Mouse (Mus musculus): ENCODE results near the gene Hp1bp3. TPM values are rescaled to one million over a fixed set of nuclear protein-coding genes. Genes with fewer than 3 reads are reported as not detected.

The Hp1bp3 gene
- polyA plus RNA-seq, 1 experiment, result 54.7 TPM

GRCm38 (mm10) chr4:138215671-138216199, 361 bp upstream of the Hp1bp3 start:
- Histone ChIP-seq H3K36me3 (ENCODE audit: control insufficient read depth, insufficient read depth) (no peaks in the 10 kb centered on the region), H3K4me3 (peak overlapping the region; percentile 79), H3K27me3 (ENCODE audit: control insufficient read depth, insufficient read depth, insufficient read length) (no peaks in the 10 kb centered on the region), H3K79me2 (ENCODE audit: control insufficient read depth, insufficient read depth) (peaks cover 34% of the 10 kb centered on the region), H3ac (ENCODE audit: control insufficient read depth, insufficient read length) (peak overlapping the region; percentile 77), H3K4me2 (ENCODE audit: low read depth) (peak overlapping the region; percentile 95)
- TF ChIP-seq USF1 (IDR thresholded peaks at IDR 0.05; ENCODE audit: low read depth) (no peak), CEBPB (IDR thresholded peaks at IDR 0.05; ENCODE audit: insufficient read depth, poor library complexity, severe bottlenecking) (no peak), MAX (IDR thresholded peaks at IDR 0.05; ENCODE audit: low read depth) (no peak), POLR2A (IDR thresholded peaks at IDR 0.05; ENCODE audit: insufficient read length, low read depth) (no peak), SRF (IDR thresholded peaks at IDR 0.05; ENCODE audit: control insufficient read depth, insufficient read length, low read depth) (no peak), POLR2AphosphoS2 (IDR thresholded peaks at IDR 0.05; ENCODE audit: insufficient read length, low read depth) (no peak), MYOG (IDR thresholded peaks at IDR 0.05; ENCODE audit: control insufficient read depth in 1 of 3, insufficient read depth in 1 of 3, insufficient read length in 2 of 3, low read depth in 2 of 3) (no peak), MYOD1 (IDR thresholded peaks at IDR 0.05; ENCODE audit: control insufficient read depth in 1 of 3, insufficient read length in 2 of 3, low read depth in 2 of 3) (no peak), E2F4 (IDR thresholded peaks at IDR 0.05; ENCODE audit: insufficient read depth) (no peak)

GRCm38 (mm10) chr4:138216891-138217392, 846 bp downstream of the Hp1bp3 start:
- TF ChIP-seq TCF3 (IDR thresholded peaks at IDR 0.05; ENCODE audit: insufficient read length, low read depth) (no peak), USF1 (IDR thresholded peaks at IDR 0.05; ENCODE audit: low read depth) (no peak), POLR2A (IDR thresholded peaks at IDR 0.05; ENCODE audit: insufficient read length, low read depth) (peak; percentile 78), REST (IDR thresholded peaks at IDR 0.05; ENCODE audit: insufficient read depth, insufficient read length) (no peak), MYOD1 (IDR thresholded peaks at IDR 0.05; ENCODE audit: control insufficient read depth in 1 of 3, insufficient read length in 2 of 3, low read depth in 2 of 3) (no peak), CEBPB (IDR thresholded peaks at IDR 0.05; ENCODE audit: insufficient read depth, poor library complexity, severe bottlenecking) (no peak), MYOG (IDR thresholded peaks at IDR 0.05; ENCODE audit: control insufficient read depth in 1 of 3, insufficient read depth in 1 of 3, insufficient read length in 2 of 3, low read depth in 2 of 3) (no peak), TCF12 (IDR thresholded peaks at IDR 0.05; ENCODE audit: insufficient read depth, poor library complexity, severe bottlenecking) (no peak), MAX (IDR thresholded peaks at IDR 0.05; ENCODE audit: low read depth) (no peak), E2F4 (IDR thresholded peaks at IDR 0.05; ENCODE audit: insufficient read depth) (peak; percentile 31), POLR2AphosphoS2 (IDR thresholded peaks at IDR 0.05; ENCODE audit: insufficient read length, low read depth) (peak; percentile 66), SRF (IDR thresholded peaks at IDR 0.05; ENCODE audit: control insufficient read depth, insufficient read length, low read depth) (no peak)
- Histone ChIP-seq H3K27me3 (ENCODE audit: control insufficient read depth, insufficient read depth, insufficient read length) (no peaks in the 10 kb centered on the region), H3K4me2 (ENCODE audit: low read depth) (no peak overlapping the region), H3K36me3 (ENCODE audit: control insufficient read depth, insufficient read depth) (peaks cover 2% of the 10 kb centered on the region), H3K4me3 (peak overlapping the region; percentile 79), H3ac (ENCODE audit: control insufficient read depth, insufficient read length) (peak overlapping the region; percentile 77), H3K79me2 (ENCODE audit: control insufficient read depth, insufficient read depth) (peaks cover 46% of the 10 kb centered on the region)

- peak overlapping the region; percentile 67 for H3K4me2 ChIP-seq (ENCODE audit: low read depth)
- H3K36me3 ChIP-seq (ENCODE audit: control insufficient read depth, insufficient read depth), result peaks cover 7% of the 10 kb centered on the region
- H3K4me3 ChIP-seq, result peak overlapping the region; percentile 79
- peak overlapping the region; percentile 77 for H3ac ChIP-seq (ENCODE audit: control insufficient read depth, insufficient read length)
- H3K27me3 ChIP-seq (ENCODE audit: control insufficient read depth, insufficient read depth, insufficient read length), result no peaks in the 10 kb centered on the region
- no peak for TF ChIP-seq MYOD1 (IDR thresholded peaks at IDR 0.05; ENCODE audit: control insufficient read depth in 1 of 3, insufficient read length in 2 of 3, low read depth in 2 of 3)
- TF ChIP-seq TCF12 (IDR thresholded peaks at IDR 0.05; ENCODE audit: insufficient read depth, poor library complexity, severe bottlenecking), result no peak
- no peak for TF ChIP-seq MYOG (IDR thresholded peaks at IDR 0.05; ENCODE audit: control insufficient read depth in 1 of 3, insufficient read depth in 1 of 3, insufficient read length in 2 of 3, low read depth in 2 of 3)
- no peak for TF ChIP-seq SRF (IDR thresholded peaks at IDR 0.05; ENCODE audit: control insufficient read depth, insufficient read length, low read depth)
- TF ChIP-seq POLR2AphosphoS2 (IDR thresholded peaks at IDR 0.05; ENCODE audit: insufficient read length, low read depth), result peak; percentile 3
- TF ChIP-seq E2F4 (IDR thresholded peaks at IDR 0.05; ENCODE audit: insufficient read depth), result no peak
- no peak for TF ChIP-seq CEBPB (IDR thresholded peaks at IDR 0.05; ENCODE audit: insufficient read depth, poor library complexity, severe bottlenecking)
- no peak for TF ChIP-seq REST (IDR thresholded peaks at IDR 0.05; ENCODE audit: insufficient read depth, insufficient read length)
- peaks cover 51% of the 10 kb centered on the region for H3K79me2 ChIP-seq (ENCODE audit: control insufficient read depth, insufficient read depth)
These were observed 1.3 kb downstream of the Hp1bp3 start for GRCm38 (mm10) chr4:138217441-138217840.

GRCm38 (mm10) chr4:138217951-138218685, 2.0 kb downstream of the Hp1bp3 start:
- Histone ChIP-seq H3K4me2 (ENCODE audit: low read depth) (peak overlapping the region; percentile 67), H3ac (ENCODE audit: control insufficient read depth, insufficient read length) (peak overlapping the region; percentile 77), H3K27me3 (ENCODE audit: control insufficient read depth, insufficient read depth, insufficient read length) (no peaks in the 10 kb centered on the region), H3K36me3 (ENCODE audit: control insufficient read depth, insufficient read depth) (peaks cover 14% of the 10 kb centered on the region), H3K4me3 (peak overlapping the region; percentile 79), H3K79me2 (ENCODE audit: control insufficient read depth, insufficient read depth) (peaks cover 58% of the 10 kb centered on the region)
- TF ChIP-seq TCF3 (IDR thresholded peaks at IDR 0.05; ENCODE audit: insufficient read length, low read depth), result no peak
- no peak for TF ChIP-seq MYOD1 (IDR thresholded peaks at IDR 0.05; ENCODE audit: control insufficient read depth in 1 of 3, insufficient read length in 2 of 3, low read depth in 2 of 3)
- TF ChIP-seq CEBPB (IDR thresholded peaks at IDR 0.05; ENCODE audit: insufficient read depth, poor library complexity, severe bottlenecking), result no peak
- no peak for TF ChIP-seq E2F4 (IDR thresholded peaks at IDR 0.05; ENCODE audit: insufficient read depth)
- no peak for TF ChIP-seq SRF (IDR thresholded peaks at IDR 0.05; ENCODE audit: control insufficient read depth, insufficient read length, low read depth)
